Mouse (Mus musculus) ES-E14 (cell line): Measurements from ENCODE around the gene Smim24. TPM values are rescaled to one million over a fixed set of nuclear protein-coding genes. Genes with fewer than 3 reads are reported as not detected.

Source experiments
- DNase-seq: peaks from one replicate; pipeline ENCODE4 v3.0.0-alpha.2; 2013; ENCODE audit warnings: low read depth, low spot score
- H3K27ac ChIP-seq: 2 replicates; pipeline ENCODE4 v1.5.1; 2012; ENCODE audit warnings: low read depth, mild to moderate bottlenecking, low read length, moderate library complexity, mixed read lengths; ENCODE audit not compliant: poor library complexity, insufficient read depth, severe bottlenecking
- H3K36me3 ChIP-seq: 2 replicates; pipeline ENCODE4 v1.6.1; 2012; ENCODE audit warnings: mild to moderate bottlenecking, low read length, moderate library complexity, mixed read lengths; ENCODE audit not compliant: control insufficient read depth, poor library complexity, insufficient read depth, severe bottlenecking
- H3K4me1 ChIP-seq, 2 experiments: fragments of 150-350 bp in 1 of 2; sonication (generic) in 1 of 2; 2 replicates each; pipeline ENCODE4 v1.6.1; 2012; ENCODE audit warnings: low read length in 2 of 2, mild to moderate bottlenecking in 1 of 2, mixed read lengths in 1 of 2; ENCODE audit not compliant: control insufficient read depth in 2 of 2, insufficient read depth in 2 of 2, poor library complexity in 1 of 2
- H3K4me3 ChIP-seq, 2 experiments: fragments of 150-350 bp in 1 of 2; sonication (generic) in 1 of 2; 2 replicates each; pipeline ENCODE4 v1.5.1; 2012; ENCODE audit warnings: low read length in 2 of 2, low read depth in 1 of 2, mild to moderate bottlenecking in 1 of 2, mixed read lengths in 1 of 2; ENCODE audit not compliant: insufficient read depth in 1 of 2, poor library complexity in 1 of 2, severe bottlenecking in 1 of 2
- H3K9ac ChIP-seq: 2 replicates; pipeline ENCODE4 v1.6.1; 2012; ENCODE audit warnings: low read depth, mild to moderate bottlenecking, low read length, mixed read lengths; ENCODE audit not compliant: poor library complexity, insufficient read depth, severe bottlenecking
- H3K9me3 ChIP-seq: fragments of 150-350 bp; sonication (generic); 2 replicates; pipeline ENCODE4 v1.6.1; 2012; ENCODE audit warnings: low read depth, mild to moderate bottlenecking, low read length; ENCODE audit not compliant: control insufficient read depth, insufficient read depth
- CHD2 ChIP-seq: IDR thresholded peaks from 2 replicates; pipeline ENCODE4 v1.6.1; 2014; ENCODE audit warnings: mild to moderate bottlenecking, low read depth, low read length, inconsistent platforms
- HCFC1 ChIP-seq: IDR thresholded peaks from 2 replicates; pipeline ENCODE4 v1.6.1; 2012; ENCODE audit warnings: low read length, inconsistent platforms, borderline replicate concordance; ENCODE audit not compliant: insufficient read depth
- MAFK ChIP-seq: IDR thresholded peaks from 2 replicates; pipeline ENCODE4 v1.6.1; 2014; ENCODE audit warnings: mild to moderate bottlenecking, low read depth, low read length, inconsistent platforms; ENCODE audit not compliant: insufficient read depth
- ZC3H11A ChIP-seq: IDR thresholded peaks from 2 replicates; pipeline ENCODE4 v1.6.1; 2012; ENCODE audit warnings: low read depth, mild to moderate bottlenecking, inconsistent platforms, low read length, borderline replicate concordance
- ZNF384 ChIP-seq: IDR thresholded peaks from 2 replicates; pipeline ENCODE4 v1.6.1; 2012; ENCODE audit warnings: low read depth, low read length, inconsistent platforms
- in situ Hi-C, 2 experiments: fragments of 600-800 bp; cut with MboI; formaldehyde crosslinking; loops; one replicate each; pipeline ENCODE4 v1.15.1; 2025; ENCODE audit warnings: low sequenced_read_pairs in 2 of 2, inconsistent platforms in 1 of 2; ENCODE audit not compliant: unreplicated experiment in 2 of 2
- total RNA-seq: library from RNA; depleted of rRNA; stranded (reverse); fragments of 300-350 nt; gene quantifications from 2 replicates; pipeline ENCODE4 v1.2.3, GENCODE M21; 2012

The Smim24 gene
- total RNA-seq, 1 experiment = 1.7 TPM

GRCm38 (mm10) chr10:81399798-81400308, 7.0 kb downstream of the Smim24 start:
- Histone ChIP-seq H3K27ac (no peak overlapping the region), H3K9me3 (no peaks in the 10 kb centered on the region), H3K4me3 (peak overlapping the region; percentile 47 to 51; a peak in 3 of 4 replicates), H3K9ac (peak overlapping the region; percentile 33; the same call in 1 of the 2 replicates), H3K36me3 (peaks cover 9% of the 10 kb centered on the region; the same call in 1 of the 2 replicates), H3K4me1 (peaks cover 8 to 55% of the 10 kb centered on the region in 2 experiments; a peak in 3 of 4 replicates)
- DNase-seq = no peak
- in situ Hi-C loops = loop anchor here in 1 of 2 experiments (5.0 kb wide), 1 partner anchor 52 kb away; no protein-coding TSS in a partner anchor
- TF ChIP-seq HCFC1 = no peak
- no peak for TF ChIP-seq ZC3H11A
- no peak for TF ChIP-seq ZNF384
- TF ChIP-seq MAFK = no peak
- no peak for TF ChIP-seq CHD2

DNA sequence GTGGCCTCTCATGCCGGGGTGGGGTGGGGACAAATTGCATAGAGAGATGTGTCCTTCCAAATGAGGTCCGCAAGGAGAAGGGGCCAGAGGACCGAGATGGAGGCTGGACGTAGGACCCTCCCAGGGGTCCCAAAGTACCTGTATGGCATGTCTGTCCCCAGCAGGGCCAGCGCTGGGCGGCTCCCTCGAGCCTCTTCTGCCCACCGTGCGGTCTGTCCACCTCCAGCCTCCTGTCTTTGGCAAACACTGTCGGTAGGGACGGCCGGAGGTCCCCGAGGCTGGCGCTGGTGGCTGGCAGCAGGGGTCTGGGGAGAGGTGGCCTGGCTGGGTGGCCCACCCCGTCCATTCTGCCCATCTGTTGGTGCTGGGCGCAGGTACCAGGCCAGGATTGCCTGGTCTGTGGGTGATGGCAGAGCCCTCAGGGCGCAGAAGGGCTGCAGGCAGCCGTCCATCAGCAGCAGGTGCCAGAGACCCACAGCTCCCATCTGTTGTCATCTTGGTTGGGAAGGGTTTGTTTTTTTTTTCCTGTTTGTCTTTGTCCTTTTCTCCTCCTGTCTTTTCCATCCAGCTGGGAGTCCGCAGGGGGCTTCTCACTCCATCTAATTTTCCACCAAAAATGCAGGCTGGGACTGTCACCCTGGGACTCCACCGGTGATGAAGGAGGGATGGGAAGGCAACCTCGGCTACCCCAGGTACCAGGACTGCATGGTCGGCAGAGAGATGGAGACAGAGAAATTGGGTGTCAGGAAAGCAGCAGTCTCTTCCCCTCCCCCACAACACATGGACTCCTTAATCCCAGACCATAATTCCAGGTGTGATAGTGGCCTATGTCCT, 7.7 kb downstream of the Smim24 start:
- H3K9me3 ChIP-seq = no peaks in the 10 kb centered on the region
- peaks cover 8 to 56% of the 10 kb centered on the region in 2 experiments; a peak in 3 of 4 replicates for H3K4me1 ChIP-seq
- H3K36me3 ChIP-seq = peaks cover 10% of the 10 kb centered on the region; the same call in 1 of the 2 replicates
- in situ Hi-C loops = no loop called here
- peak overlapping the region; percentile 22; the same call in 1 of the 2 replicates for H3K27ac ChIP-seq
- H3K9ac ChIP-seq = peak overlapping the region; percentile 70
- TF ChIP-seq MAFK (no peak), ZC3H11A (no peak), ZNF384 (no peak), HCFC1 (no peak), CHD2 (no peak)
- peak overlapping the region; percentile 47 to 51; a peak in 3 of 4 replicates for H3K4me3 ChIP-seq
- no peak for DNase-seq

DNA sequence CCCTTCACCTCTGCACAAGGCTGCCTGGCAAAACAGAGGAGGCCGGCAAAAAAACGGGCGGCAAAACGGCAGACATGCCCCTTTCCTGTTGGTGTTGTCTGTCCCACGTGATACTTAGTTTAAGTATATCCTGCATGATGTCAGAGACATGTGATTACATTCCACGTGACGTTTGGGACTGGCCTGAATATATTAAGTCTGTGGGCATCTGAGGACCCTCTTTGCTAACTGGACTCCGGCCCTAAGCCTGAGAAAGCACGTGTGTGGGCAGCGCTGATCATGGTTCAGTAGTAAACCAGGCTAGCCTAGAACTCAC, 8.3 kb downstream of the Smim24 start:
- no peak for DNase-seq
- H3K4me3 ChIP-seq = peak overlapping the region in 1 of 2 experiments; percentile 47; a peak in 2 of 4 replicates
- H3K27ac ChIP-seq = peak overlapping the region; percentile 80
- no peak for TF ChIP-seq CHD2
- TF ChIP-seq HCFC1 = peak; percentile 39; the same call in 1 of the 2 replicates
- TF ChIP-seq MAFK = 0 out of 2 replicates have a peak, but pooled peaks have one; percentile 23
- peak; percentile 24; the same call in 1 of the 2 replicates for TF ChIP-seq ZNF384
- TF ChIP-seq ZC3H11A = no peak
- no peaks in the 10 kb centered on the region for H3K9me3 ChIP-seq
- peak overlapping the region; percentile 70 for H3K9ac ChIP-seq
- in situ Hi-C loops = no loop called here
- peaks cover 8 to 54% of the 10 kb centered on the region in 2 experiments; a peak in 3 of 4 replicates for H3K4me1 ChIP-seq
- peaks cover 10% of the 10 kb centered on the region; the same call in 1 of the 2 replicates for H3K36me3 ChIP-seq

DNA sequence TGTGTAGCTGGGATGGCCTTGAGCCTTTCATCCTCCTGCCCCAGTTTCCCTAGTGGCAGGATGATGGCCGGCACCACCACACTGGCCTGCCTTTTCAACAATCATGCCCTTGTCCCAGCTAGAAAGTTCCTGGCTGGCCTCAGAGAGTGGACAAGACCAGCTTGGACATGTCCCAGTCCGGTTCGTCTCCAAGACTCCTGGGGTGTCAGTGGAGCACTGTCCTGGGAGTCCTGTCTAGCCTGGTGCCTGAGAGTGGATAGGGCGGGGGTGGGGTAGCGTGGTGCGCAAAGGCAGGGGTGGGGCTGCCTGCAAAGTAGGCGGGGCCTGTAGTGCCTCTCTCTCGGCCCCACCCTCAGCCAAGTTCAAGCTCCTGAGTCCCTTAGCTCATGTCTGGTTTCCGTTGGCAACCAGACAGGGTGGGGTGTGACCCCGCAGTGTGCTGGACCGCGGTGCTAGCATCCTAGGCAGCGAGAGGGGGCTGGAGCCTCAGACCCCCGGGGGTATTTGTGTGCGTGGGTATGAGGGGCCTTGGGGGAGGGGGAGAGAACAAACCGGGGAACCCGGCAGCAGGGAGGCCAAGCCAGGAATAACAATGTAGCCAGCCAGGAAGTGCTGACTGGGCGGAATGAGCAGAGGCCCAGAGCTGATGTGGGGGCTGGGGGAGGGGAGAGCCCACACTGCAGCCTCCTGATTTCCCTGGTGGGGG, 8.8 kb downstream of the Smim24 start:
- Histone ChIP-seq H3K36me3 (peaks cover 10% of the 10 kb centered on the region; the same call in 1 of the 2 replicates), H3K4me3 (peak overlapping the region; percentile 49 to 55), H3K9ac (peak overlapping the region; percentile 70), H3K9me3 (no peaks in the 10 kb centered on the region), H3K4me1 (peaks cover 8 to 55% of the 10 kb centered on the region in 2 experiments; a peak in 3 of 4 replicates), H3K27ac (peak overlapping the region; percentile 90)
- DNase-seq = peak; percentile 84
- TF ChIP-seq ZNF384 (no peak), MAFK (peak; percentile 98), ZC3H11A (no peak), HCFC1 (no peak)
- in situ Hi-C loops = no loop called here
